ENCODE assay signal across 8 mouse cellular contexts in the genomic region with DNA sequence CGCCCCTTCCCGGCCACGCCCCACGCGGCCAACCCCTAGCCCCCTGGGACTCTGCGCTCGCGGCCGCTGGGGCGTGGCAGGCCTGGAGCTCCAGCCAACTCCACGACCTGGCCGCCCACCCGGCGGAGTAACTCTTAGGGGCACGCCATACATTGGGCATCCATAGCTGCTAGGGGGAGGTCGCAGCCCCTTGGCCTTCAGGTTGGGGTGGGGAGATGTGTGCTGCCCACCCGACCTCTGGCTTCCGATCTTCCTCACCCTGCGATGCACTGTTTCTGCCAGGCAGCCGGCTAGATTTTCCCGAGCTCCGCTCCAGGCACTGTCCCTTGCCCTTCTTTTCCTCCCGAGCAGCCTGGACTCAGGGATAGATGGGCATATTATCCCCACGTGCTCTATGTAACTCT. TPM values are rescaled to one million over a fixed set of nuclear protein-coding genes. Genes with fewer than 3 reads are reported as not detected.
DNase-seq lines count a peak whose midpoint lies in the region; ATAC-seq and TF ChIP-seq lines count a peak whose summit lies in the region.

No protein-coding gene starts in this region.

- peaks cover 95% of the 10 kb centered on the region for H3K4me1 ChIP-seq in forebrain, embryonic 10.5 days
- H3K4me1 ChIP-seq in limb, embryonic 12.5 days (replicated peaks): peaks cover 94% of the 10 kb centered on the region
- H3K4me1 ChIP-seq in neural tube, embryonic 15.5 days: peaks cover 65% of the 10 kb centered on the region

- H3K9me3 ChIP-seq in forebrain, embryonic 10.5 days: no peaks in the 10 kb centered on the region
- H3K9me3 ChIP-seq in limb, embryonic 12.5 days: no peaks in the 10 kb centered on the region
- no peaks in the 10 kb centered on the region for H3K9me3 ChIP-seq in neural tube, embryonic 15.5 days (replicated peaks)

- ATAC-seq in limb, embryonic 12.5 days (ENCODE audit: insufficient number of reproducible peaks, insufficient read depth, low FRiP score, low TSS enrichment, low read depth): no peak
- no peak; the same call in 1 of the 2 replicates for ATAC-seq in neural tube, embryonic 15.5 days (ENCODE audit: low FRiP score)

- H3K9ac ChIP-seq in limb, embryonic 12.5 days (replicated peaks): peak overlapping the region; percentile 77
- peak overlapping the region; percentile 44 for H3K9ac ChIP-seq in neural tube, embryonic 15.5 days (replicated peaks)

- H3K4me2 ChIP-seq in limb, embryonic 12.5 days: peak overlapping the region; percentile 86
- H3K4me2 ChIP-seq in neural tube, embryonic 15.5 days: peak overlapping the region; percentile 83

- DNase-seq in layer of hippocampus, adult 2 months (ENCODE audit: low spot score in 2 of 2): no peak
- DNase-seq in layer of hippocampus, adult 9-10 months (ENCODE audit: low spot score): no peak
- no peak for DNase-seq in forebrain, embryonic 10.5 days (ENCODE audit: extremely low spot score, low spot score)
- no peak for DNase-seq in cerebellum, postnatal 36 days
- DNase-seq in left cerebral cortex, postnatal 4 days: no peak
- DNase-seq in cerebellum, adult 11-12 months: no peak

- H3K27me3 ChIP-seq in forebrain, embryonic 10.5 days (ENCODE audit: poor library complexity, severe bottlenecking): peaks cover 100% of the 10 kb centered on the region
- H3K27me3 ChIP-seq in limb, embryonic 12.5 days: peaks cover 35% of the 10 kb centered on the region
- H3K27me3 ChIP-seq in neural tube, embryonic 15.5 days (replicated peaks): peaks cover 28% of the 10 kb centered on the region

- H3K36me3 ChIP-seq in forebrain, embryonic 10.5 days (replicated peaks): no peaks in the 10 kb centered on the region
- H3K36me3 ChIP-seq in limb, embryonic 12.5 days: no peaks in the 10 kb centered on the region
- no peaks in the 10 kb centered on the region for H3K36me3 ChIP-seq in neural tube, embryonic 15.5 days

- WGBS in forebrain, embryonic 10.5 days: 1% methylated on average over 24 of the region's 24 CpGs
- 4% methylated on average over 24 of the region's 24 CpGs for WGBS in limb, embryonic 12.5 days
- WGBS in neural tube, embryonic 15.5 days: 3% methylated on average over 23 of the region's 24 CpGs

- H3K4me3 ChIP-seq in layer of hippocampus, adult 2 months: peak overlapping the region; percentile 51
- H3K4me3 ChIP-seq in forebrain, embryonic 10.5 days: peak overlapping the region; percentile 52
- peak overlapping the region; percentile 47 for H3K4me3 ChIP-seq in limb, embryonic 12.5 days (replicated peaks)
- H3K4me3 ChIP-seq in neural tube, embryonic 15.5 days (replicated peaks): peak overlapping the region; percentile 43

- peak overlapping the region; percentile 67 for H3K27ac ChIP-seq in layer of hippocampus, adult 2 months
- H3K27ac ChIP-seq in forebrain, embryonic 10.5 days: peak overlapping the region; percentile 92
- peak overlapping the region; percentile 89 for H3K27ac ChIP-seq in limb, embryonic 12.5 days
- peak overlapping the region; percentile 57 for H3K27ac ChIP-seq in neural tube, embryonic 15.5 days (replicated peaks)

- intact Hi-C loops in left cerebral cortex, postnatal 4 days (cut with DNase I): no loop called here

- no peak for TF ChIP-seq CTCF in layer of hippocampus, adult 2 months (conservative IDR thresholded peaks at IDR 0.05)

RNA-seq across cellular contexts. Expression of a gene that starts 25.8 kb away (rescaled TPM):
- total RNA-seq in layer of hippocampus, adult 2 months (2021): 100 to 1,000 TPM; 137 to 139 TPM
- 33.4 and 39.1 TPM in 2 replicates for polyA plus RNA-seq in forebrain, embryonic 10.5 days (2016; fragmentation: Nextera tagmentation; extraction: Ambion mirVana)
- polyA plus RNA-seq in limb, embryonic 12.5 days (2016; fragmentation: Nextera tagmentation; extraction: Ambion mirVana): 24.5 and 28.0 TPM in 2 replicates
- 36.0 and 43.6 TPM in 2 replicates for polyA plus RNA-seq in neural tube, embryonic 15.5 days (2015; fragmentation: Nextera tagmentation; extraction: Ambion mirVana)
- 10 to 100 TPM; 59.3 to 59.7 TPM for total RNA-seq in left cerebral cortex, postnatal 4 days (2021)

RNA-seq across cellular contexts. Expression of a gene that starts 37.5 kb away (rescaled TPM):
- total RNA-seq in layer of hippocampus, adult 2 months (2021): 10 to 100 TPM; 24.0 to 25.2 TPM
- polyA plus RNA-seq in forebrain, embryonic 10.5 days (2016; fragmentation: Nextera tagmentation; extraction: Ambion mirVana): 38.0 and 39.5 TPM in 2 replicates
- polyA plus RNA-seq in limb, embryonic 12.5 days (2016; fragmentation: Nextera tagmentation; extraction: Ambion mirVana): 41.9 and 42.8 TPM in 2 replicates
- 27.7 and 29.7 TPM in 2 replicates for polyA plus RNA-seq in neural tube, embryonic 15.5 days (2015; fragmentation: Nextera tagmentation; extraction: Ambion mirVana)
- 10 to 100 TPM; 15.2 to 17.6 TPM for total RNA-seq in left cerebral cortex, postnatal 4 days (2021)

RNA-seq across cellular contexts. Expression of a gene that starts 37.8 kb away (rescaled TPM):
- total RNA-seq in layer of hippocampus, adult 2 months (2021): 1 to 10 TPM; 5.7 to 7.9 TPM
- 349 TPM in 2 replicates for polyA plus RNA-seq in forebrain, embryonic 10.5 days (2016; fragmentation: Nextera tagmentation; extraction: Ambion mirVana)
- polyA plus RNA-seq in limb, embryonic 12.5 days (2016; fragmentation: Nextera tagmentation; extraction: Ambion mirVana): 258 and 275 TPM in 2 replicates
- 27.5 and 61.7 TPM in 2 replicates for polyA plus RNA-seq in neural tube, embryonic 15.5 days (2015; fragmentation: Nextera tagmentation; extraction: Ambion mirVana)
- total RNA-seq in left cerebral cortex, postnatal 4 days (2021): 10 to 100 TPM; 14.9 to 15.3 TPM

RNA-seq across cellular contexts. Expression of a gene that starts 43.3 kb away (rescaled TPM):
- total RNA-seq in layer of hippocampus, adult 2 months (2021): 10 to 100 TPM; 20.5 to 21.5 TPM
- 335 and 357 TPM in 2 replicates for polyA plus RNA-seq in forebrain, embryonic 10.5 days (2016; fragmentation: Nextera tagmentation; extraction: Ambion mirVana)
- polyA plus RNA-seq in limb, embryonic 12.5 days (2016; fragmentation: Nextera tagmentation; extraction: Ambion mirVana): 307 and 311 TPM in 2 replicates
- polyA plus RNA-seq in neural tube, embryonic 15.5 days (2015; fragmentation: Nextera tagmentation; extraction: Ambion mirVana): 120 and 157 TPM in 2 replicates
- total RNA-seq in left cerebral cortex, postnatal 4 days (2021): 10 to 100 TPM; 36.1 to 39.2 TPM
